Mouse (Mus musculus) adrenal gland, adult 2 months (tissue): ENCODE measurements at regions not wholly inside any gene's neighbourhood (a gene's known extent, or its start where the extent isn't known, plus 50 kb on each side); places are given as distances from the start of the nearest gene placed in this dataset.

Experiments
- DNase-seq: peaks from one replicate; pipeline ENCODE4 v3.0.0; 2021

GRCm38 (mm10) chr8:125367374-125367773 is 202.2 kb downstream of the Sipa1l2 start:
- no peak for DNase-seq

- no peak for DNase-seq
These were observed 204.6 kb downstream of the Sipa1l2 start for GRCm38 (mm10) chr8:125365004-125365403.

- DNase-seq = no peak
These were observed 210.2 kb downstream of the Sipa1l2 start for GRCm38 (mm10) chr8:125359456-125359855.

- no peak for DNase-seq
These were observed 211.8 kb downstream of the Sipa1l2 start for GRCm38 (mm10) chr8:125357759-125358158.

- DNase-seq = no peak
These were observed 214.5 kb downstream of the Sipa1l2 start for GRCm38 (mm10) chr8:125355059-125355509.

GRCm38 (mm10) chr8:125352276-125352675 is 217.3 kb downstream of the Sipa1l2 start:
- no peak for DNase-seq

GRCm38 (mm10) chr8:125351486-125352032 is 218.0 kb downstream of the Sipa1l2 start:
- no peak for DNase-seq

- peak; percentile 91 for DNase-seq
These were observed 220.2 kb downstream of the Sipa1l2 start for GRCm38 (mm10) chr8:125349290-125350025.

- DNase-seq = peak; percentile 54
These were observed 223.4 kb downstream of the Sipa1l2 start for GRCm38 (mm10) chr8:125346182-125346581.

GRCm38 (mm10) chr8:125345571-125345970 is 224.0 kb downstream of the Sipa1l2 start:
- peak; percentile 83 for DNase-seq

GRCm38 (mm10) chr8:125343867-125344266 is 225.7 kb downstream of the Sipa1l2 start:
- peak; percentile 74 for DNase-seq

- no peak for DNase-seq
These were observed 227.1 kb downstream of the Sipa1l2 start for GRCm38 (mm10) chr8:125342521-125342920.

GRCm38 (mm10) chr8:125341606-125342005 is 228.0 kb downstream of the Sipa1l2 start:
- peak; percentile 83 for DNase-seq

- DNase-seq = peak; percentile 49
These were observed 231.4 kb downstream of the Sipa1l2 start for GRCm38 (mm10) chr8:125338222-125338621.

- DNase-seq = peak; percentile 49
These were observed 232.0 kb downstream of the Sipa1l2 start for GRCm38 (mm10) chr8:125337444-125338077.

GRCm38 (mm10) chr8:125336799-125337198 is 232.8 kb downstream of the Sipa1l2 start:
- no peak for DNase-seq

GRCm38 (mm10) chr8:125335575-125336370 is 233.8 kb downstream of the Sipa1l2 start:
- no peak for DNase-seq

- no peak for DNase-seq
These were observed 234.4 kb downstream of the Sipa1l2 start for GRCm38 (mm10) chr8:125335171-125335570.

- no peak for DNase-seq
These were observed 239.0 kb downstream of the Sipa1l2 start for GRCm38 (mm10) chr8:125330638-125331037.

- DNase-seq = peak; percentile 32
These were observed 241.0 kb downstream of the Sipa1l2 start for GRCm38 (mm10) chr8:125328650-125329049.

- DNase-seq = peak; percentile 33
These were observed 241.9 kb downstream of the Sipa1l2 start for GRCm38 (mm10) chr8:125327551-125328262.

GRCm38 (mm10) chr8:125327006-125327405 is 242.6 kb downstream of the Sipa1l2 start:
- peak; percentile 11 for DNase-seq
